Mouse (Mus musculus): ENCODE measurements around the gene Zfp60. TPM values are rescaled to one million over a fixed set of nuclear protein-coding genes. Genes with fewer than 3 reads are reported as not detected.
A peak's percentile ranks its signal among the peaks of the same experiment; 100 is the strongest.
"Not testable (repeated sequence)": the region's sequence is repeated elsewhere in the genome, so short reads cannot be mapped to it uniquely, and the experiment has no call there.

Gene Zfp60
- total RNA-seq, 2 experiments from 2014 or later = 5.9 to 9.0 TPM

DNA sequence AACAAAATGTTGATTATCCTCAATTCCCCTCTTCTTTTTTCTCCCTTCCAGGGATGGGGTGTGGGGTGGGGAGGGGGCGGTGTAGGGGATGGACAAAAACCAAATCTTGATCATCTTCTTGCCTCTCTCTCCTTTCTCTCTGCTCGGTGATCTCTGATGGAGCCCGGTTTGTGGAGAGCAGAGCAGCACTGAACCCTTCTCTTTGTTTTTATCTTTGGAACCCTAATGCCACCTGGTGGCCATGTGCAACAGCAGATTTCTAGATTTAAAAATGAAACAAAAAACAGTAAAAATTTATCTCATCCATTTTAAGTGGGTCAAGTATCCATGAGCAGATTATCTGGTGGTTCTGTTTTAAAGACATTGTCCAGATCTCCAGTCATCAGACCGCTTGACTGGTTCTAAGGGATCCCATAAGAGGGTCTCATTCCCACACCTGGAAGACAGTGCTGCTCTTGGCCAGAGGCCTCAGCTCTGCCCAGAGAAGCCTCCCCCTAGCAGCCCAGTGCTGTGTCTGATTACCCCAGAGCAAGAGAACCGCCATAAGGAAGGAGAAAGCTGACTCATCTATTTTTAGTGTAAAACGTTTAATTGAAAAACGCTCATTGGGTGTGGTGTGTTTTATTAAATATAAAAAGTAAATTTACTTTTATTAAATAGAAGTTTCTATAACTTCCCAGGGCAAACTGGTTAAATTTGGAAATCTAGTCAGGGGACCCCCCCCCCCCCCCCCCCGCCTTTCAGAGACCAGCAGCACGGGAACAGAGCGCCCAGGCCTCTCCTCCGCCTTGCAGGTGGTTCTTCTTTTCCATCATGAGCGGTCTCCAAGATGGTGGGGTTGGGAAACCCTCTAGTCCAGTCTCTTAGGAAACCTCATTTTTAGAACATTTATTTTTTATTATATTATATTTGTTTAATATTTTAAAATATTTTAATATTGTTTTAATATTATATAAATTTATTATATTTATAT is 5.3 kb upstream of the Zfp60 start:
- peak; percentile 69 for TF ChIP-seq CTCF (IDR thresholded peaks at IDR 0.05)
- Histone ChIP-seq H3K4me3 (no peak overlapping the region), H3K27ac (peak overlapping the region; percentile 12; the same call in 1 of the 2 replicates)
- intact Hi-C loops (cut with DNase I) = loop anchor here (2.0 to 10.0 kb wide), 3 partner anchors 35 to 389 kb away; partner anchors contain the start of genes Ltbp4 and Ttc9b
- peak; percentile 26 for DNase-seq

DNA sequence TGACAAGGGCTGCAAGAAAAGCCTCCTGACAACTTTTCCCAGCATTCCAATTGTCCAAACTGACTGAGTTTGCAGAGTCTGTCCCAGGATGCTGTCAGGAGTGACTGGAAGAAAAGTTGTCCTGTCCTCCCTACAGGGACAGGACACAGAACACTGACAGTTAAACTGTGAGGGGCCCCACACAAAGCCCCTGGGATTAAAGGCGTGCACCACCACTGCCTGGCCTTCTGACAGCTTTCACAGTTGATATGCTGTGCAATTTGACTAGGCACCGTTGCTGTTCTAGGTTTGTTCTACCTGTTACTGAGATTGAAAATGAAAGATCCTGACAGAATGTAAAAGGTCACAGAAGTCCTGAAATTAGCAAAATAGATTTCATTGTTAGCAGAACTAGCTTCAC is 3.7 kb upstream of the Zfp60 start:
- Histone ChIP-seq H3K27ac (no peak overlapping the region), H3K4me3 (no peak overlapping the region)
- intact Hi-C loops (cut with DNase I) = loop anchor here (2.0 to 10.0 kb wide), 3 partner anchors 37 to 390 kb away; partner anchors contain the start of genes Ltbp4 and Ttc9b
- no peak for TF ChIP-seq CTCF (IDR thresholded peaks at IDR 0.05)
- no peak for DNase-seq

DNA sequence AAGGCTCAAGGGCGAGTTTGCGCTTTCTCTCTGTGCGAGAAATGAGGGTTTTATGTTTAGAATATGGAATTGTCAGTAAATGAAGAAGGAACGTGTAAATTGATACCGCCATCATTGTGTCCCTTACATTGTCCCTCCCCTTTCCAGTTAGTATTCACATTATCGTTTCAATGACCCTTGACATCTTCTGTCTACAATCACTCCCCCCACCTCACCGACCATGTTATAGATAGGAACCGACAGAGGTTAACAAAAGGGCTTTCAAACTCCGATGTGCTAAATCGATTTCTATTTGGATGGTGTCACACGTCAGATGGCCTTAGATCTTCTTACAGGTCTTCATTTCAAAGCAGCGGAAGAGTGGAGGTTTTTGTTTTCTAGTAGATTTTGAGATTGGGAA is 757 bp downstream of the Zfp60 start:
- TF ChIP-seq CTCF (IDR thresholded peaks at IDR 0.05) = no peak
- peak overlapping the region; percentile 93 for H3K27ac ChIP-seq
- peak overlapping the region; percentile 94 for H3K4me3 ChIP-seq
- intact Hi-C loops (cut with DNase I) = loop anchor here (10.0 kb wide), 2 partner anchors 73 to 103 kb away; partner anchors contain the start of genes Zfp59 and Zfp626
- DNase-seq = no peak

DNA sequence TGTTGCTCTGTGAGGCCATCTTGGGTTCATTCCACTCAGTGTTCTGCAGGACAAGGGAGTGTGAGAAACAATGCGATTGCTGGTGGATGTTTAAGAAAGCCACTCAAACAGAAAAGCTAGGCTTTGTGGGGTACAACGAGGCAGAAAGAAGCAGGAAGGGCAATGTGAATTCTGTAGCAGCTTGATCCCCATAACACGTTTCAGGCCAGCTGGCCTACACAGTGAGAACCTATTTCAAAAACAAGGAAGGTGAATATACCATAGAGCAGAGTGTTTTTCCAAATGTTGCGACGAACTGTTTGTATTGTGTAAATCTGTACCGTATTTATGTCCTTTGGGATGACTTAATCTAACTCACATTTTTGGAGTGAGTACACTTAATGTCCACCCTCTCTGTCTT is 1.3 kb downstream of the Zfp60 start:
- no peak for DNase-seq
- intact Hi-C loops (cut with DNase I) = loop anchor here (10.0 kb wide), 2 partner anchors 72 to 102 kb away; partner anchors contain the start of genes Zfp59 and Zfp626
- no peak for TF ChIP-seq CTCF (IDR thresholded peaks at IDR 0.05)
- Histone ChIP-seq H3K27ac (no peak overlapping the region), H3K4me3 (peak overlapping the region; percentile 94)

DNA sequence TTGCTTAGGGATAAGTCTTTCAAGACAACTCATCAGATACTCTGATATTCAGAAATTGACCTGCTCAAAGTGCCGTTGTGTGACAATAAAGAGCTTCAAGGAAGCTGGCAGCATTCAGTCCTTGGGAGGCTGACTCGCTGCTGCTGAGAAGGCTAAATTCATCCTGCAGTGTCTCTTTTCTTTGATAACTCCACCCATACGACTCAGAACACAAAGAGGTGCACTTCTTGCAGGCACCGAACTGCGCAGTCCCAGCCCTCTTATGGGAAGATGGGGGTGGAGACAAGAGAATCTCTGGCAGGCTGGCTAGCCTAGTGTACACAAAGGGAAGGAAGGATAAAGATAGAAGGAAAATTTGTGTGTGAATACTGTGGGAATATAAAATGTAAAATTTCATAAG is 4.3 kb downstream of the Zfp60 start:
- DNase-seq = no peak
- intact Hi-C loops (cut with DNase I) = loop anchor here (10.0 kb wide), 2 partner anchors 69 to 99 kb away; partner anchors contain the start of genes Zfp59 and Zfp626
- no peak for TF ChIP-seq CTCF (IDR thresholded peaks at IDR 0.05)
- Histone ChIP-seq H3K27ac (no peak overlapping the region), H3K4me3 (no peak overlapping the region)

DNA sequence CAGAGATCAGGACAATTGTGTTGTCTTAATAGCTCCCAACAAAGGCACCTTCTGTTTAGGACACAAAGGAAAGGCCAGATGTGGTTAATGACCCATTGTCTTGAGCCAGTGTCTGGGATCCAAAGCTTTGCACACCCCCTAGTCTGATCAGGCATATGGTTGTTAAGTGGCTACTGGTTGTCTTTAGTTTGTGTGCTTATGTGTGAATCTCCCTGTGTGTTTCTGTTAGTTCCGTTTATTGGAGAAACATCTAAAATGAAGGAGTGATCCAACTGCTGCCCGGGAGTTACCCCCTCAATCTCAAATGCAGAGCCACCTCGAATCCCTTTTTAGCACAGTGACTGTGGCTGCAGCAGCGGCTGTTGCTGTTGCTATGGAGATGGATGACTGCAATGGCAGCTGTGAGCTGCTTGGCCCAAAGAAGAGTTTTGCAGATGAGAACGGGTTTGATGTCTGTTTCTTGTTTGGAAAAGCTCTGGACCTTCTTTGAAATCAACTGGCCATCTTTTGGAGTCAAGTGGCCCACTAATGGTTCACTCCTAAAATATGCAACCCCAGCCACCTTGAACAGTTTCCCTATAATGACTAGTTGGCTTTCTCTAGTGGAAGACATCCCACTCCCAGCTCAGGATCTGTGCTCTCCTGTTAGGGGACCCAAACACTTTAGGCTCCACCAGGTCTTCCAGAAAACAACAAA is 25.3 kb downstream of the Zfp60 start:
- no peak for TF ChIP-seq CTCF (IDR thresholded peaks at IDR 0.05)
- intact Hi-C loops (cut with DNase I) = no loop called here
- H3K4me3 ChIP-seq = no peak overlapping the region
- H3K27ac ChIP-seq = no peak overlapping the region
- no peak for DNase-seq

DNA sequence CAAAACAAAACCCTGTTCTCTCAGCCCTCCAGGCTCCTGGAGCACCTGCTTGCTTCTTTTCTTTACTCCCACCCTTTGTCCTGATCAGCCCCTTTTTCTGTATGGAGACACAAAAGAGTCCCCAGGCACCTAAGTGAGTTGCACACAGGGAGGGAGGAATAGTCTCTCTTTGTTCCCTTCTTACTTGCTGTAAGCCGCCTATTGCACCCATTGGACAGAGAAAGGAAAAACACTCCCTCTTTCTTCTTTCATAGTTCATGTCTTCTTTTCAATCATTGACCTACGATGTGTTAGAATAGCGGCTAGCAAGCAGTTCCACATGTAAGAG is 25.8 kb downstream of the Zfp60 start:
- Histone ChIP-seq H3K27ac (no peak overlapping the region), H3K4me3 (no peak overlapping the region)
- DNase-seq = no peak
- intact Hi-C loops (cut with DNase I) = no loop called here
- no peak for TF ChIP-seq CTCF (IDR thresholded peaks at IDR 0.05)

DNA sequence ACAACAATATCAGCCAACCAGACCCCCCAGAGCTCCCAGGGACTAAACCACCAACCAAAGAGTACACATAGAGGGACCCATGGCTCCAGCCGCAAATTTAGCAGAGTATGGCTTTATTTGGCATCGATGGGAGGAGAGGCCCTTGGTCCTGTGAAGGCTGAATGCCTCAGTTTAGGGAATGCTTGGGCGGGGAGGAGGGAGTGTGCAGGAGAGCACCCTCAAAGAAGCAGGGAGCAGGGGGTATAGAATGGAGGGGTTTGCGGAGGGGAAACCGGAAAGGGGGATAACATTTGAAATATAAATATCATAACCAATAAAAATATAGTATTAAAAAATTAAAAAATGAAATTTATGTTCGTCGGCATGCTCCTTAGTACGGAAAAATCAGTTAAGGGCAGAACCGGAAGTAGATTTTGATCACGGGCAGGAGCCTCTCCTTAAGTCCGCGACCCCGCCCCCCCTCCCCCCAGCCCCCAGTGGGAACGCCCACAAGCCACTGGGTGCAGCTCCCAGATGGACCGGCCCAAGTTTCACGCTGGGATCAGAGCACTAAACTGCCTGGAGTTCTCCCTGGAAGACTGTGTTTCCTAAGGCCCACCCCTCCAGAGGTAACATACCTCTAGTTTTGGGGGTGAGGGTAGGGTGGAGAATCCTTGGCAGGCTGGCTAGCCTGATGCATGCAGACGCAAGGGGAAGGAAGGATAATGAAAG is 34.1 kb downstream of the Zfp60 start:
- Histone ChIP-seq H3K4me3 (peak overlapping the region; percentile 23; the same call in 1 of the 2 replicates), H3K27ac (no peak overlapping the region)
- TF ChIP-seq CTCF (IDR thresholded peaks at IDR 0.05) = no peak
- DNase-seq = no peak
- intact Hi-C loops (cut with DNase I) = no loop called here

DNA sequence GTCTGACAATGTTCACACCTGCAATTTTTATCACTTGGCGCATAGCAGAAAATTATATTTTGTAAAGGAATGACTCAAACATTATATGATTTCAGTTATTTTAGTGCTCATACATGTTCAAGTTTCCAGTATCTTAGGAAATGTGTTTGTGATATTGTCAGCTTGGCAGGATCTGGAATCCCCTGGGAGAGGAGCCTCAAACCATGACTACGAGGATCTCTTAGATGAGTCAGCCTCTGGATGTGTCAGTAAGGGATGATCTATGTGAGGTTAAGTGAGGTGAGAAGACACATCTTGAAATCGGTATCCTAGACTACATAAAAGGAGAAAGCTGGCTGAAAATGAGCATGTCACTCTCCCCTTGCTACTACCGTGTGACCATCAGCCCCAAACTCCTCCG is 58.1 kb downstream of the Zfp60 start:
- intact Hi-C loops (cut with DNase I) = no loop called here
- no peak for TF ChIP-seq CTCF (IDR thresholded peaks at IDR 0.05)
- no peak overlapping the region for H3K27ac ChIP-seq
- DNase-seq = peak; percentile 23
- H3K4me3 ChIP-seq = no peak overlapping the region

DNA sequence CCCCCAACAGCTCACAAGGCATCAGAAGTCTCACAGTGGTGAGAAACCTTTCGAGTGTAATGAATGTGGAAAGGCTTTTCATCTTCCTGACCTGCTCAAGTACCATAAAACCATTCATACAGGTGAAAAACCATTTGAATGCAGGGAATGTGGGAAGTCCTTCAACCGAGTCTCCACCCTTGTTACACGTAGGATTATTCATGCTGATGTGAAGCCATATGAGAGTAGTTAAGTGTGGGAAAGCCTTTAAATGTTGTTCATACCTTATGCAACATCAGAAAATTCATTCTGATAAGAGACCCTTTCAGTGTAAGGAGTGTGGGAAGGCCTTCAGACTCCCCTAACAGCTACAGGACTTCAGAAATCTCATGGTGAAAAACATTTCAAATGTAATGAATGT is 62.7 kb downstream of the Zfp60 start:
- H3K27ac ChIP-seq; DNase-seq; intact Hi-C loops (cut with DNase I); H3K4me3 ChIP-seq: not testable (repeated sequence)

DNA sequence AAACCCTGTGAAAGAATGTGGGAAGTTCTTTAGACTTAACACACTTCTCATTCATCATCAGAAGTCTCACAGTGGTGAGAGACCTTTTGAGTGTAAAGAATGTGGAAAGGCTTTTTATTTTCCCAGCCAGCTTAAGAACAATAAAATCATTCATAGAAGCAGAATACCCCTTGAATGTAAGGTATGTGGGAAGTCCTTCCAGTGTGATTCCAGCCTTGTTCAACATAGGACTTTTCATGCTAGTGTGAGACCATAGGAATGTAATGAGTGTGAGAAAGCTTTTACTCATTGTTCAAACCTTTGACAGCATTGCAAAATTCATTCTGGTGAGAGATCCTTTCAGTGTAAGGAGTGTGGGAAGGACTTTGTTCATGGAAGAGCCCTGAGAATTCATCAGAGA is 63.4 kb downstream of the Zfp60 start:
- no peak for TF ChIP-seq CTCF (IDR thresholded peaks at IDR 0.05)
- no peak for DNase-seq
- Histone ChIP-seq H3K4me3 (no peak overlapping the region), H3K27ac (no peak overlapping the region)
- intact Hi-C loops (cut with DNase I) = no loop called here
